Mouse (Mus musculus) hindlimb bud, embryonic 11.5 days (tissue): Measurements from ENCODE around the gene Fam118b.

Experiments
- DNase-seq: peaks from one replicate; pipeline ENCODE4 v3.0.0-alpha.2; 2012; ENCODE audit warnings: low read depth, low spot score; ENCODE audit errors: extremely low spot score

Fam118b gene

GRCm38 (mm10) chr9:35267976-35268715 is 541 bp upstream of the Fam118b start:
- no peak for DNase-seq

- DNase-seq = no peak
Measured at GRCm38 (mm10) chr9:35264509-35264908, 3.1 kb downstream of the Fam118b start.

DNA sequence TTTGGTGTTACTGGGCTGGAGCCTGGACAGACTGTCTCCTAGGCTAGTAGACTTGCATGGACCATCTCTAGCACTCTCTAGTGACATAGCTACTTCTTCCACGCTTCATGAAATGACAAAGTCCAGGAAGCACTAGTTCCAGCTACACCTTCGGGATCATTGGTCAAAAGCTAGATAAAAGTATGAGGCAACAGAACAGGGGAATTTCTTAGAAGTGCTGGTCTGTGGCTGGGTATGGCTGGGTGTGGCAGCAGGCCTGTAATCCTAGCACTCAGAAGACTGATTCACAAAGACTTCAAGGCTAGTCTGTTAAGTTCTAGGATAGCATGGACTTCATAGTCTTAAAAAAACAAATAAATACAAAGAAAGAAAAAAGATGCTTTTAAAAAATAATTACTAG is 4.2 kb downstream of the Fam118b start:
- DNase-seq = no peak

DNA sequence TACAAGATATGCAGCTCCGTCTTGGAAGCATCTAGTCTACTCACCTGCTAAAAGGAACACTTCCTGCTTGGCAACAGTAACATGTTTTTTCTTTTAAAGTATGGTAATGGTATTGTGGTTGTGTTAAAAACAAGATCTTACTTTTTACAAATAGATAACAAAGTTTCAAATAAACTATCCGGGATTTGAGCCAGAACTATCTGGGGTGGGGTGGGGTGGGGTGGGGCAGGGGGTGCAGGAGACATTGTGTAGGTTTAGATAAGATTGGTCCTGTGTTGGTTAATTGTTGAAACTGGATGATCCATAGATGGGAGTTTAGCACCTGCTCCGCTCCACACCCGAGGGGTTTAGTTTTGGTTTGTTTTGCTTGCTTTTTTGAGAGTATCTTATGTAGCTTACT is 5.2 kb downstream of the Fam118b start:
- DNase-seq = no peak

DNA sequence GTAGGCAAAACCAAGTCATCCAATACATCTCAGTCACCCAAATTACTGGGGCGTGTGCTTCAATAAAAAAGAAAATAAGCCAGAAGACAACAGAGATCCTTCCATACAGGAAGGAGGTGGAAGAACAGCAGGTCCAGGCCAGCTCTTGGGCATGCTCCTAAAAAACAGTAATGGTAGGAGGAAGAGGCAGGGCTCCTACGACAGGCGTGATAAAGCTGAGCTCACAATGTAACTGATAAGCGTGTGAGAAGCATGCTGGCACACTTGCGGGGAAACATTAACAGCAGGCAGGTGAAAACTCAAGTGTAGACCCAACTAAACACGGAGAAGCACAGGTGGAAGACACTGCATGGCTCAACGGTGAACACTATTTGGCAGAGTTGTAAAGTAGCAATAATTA is 10.2 kb downstream of the Fam118b start:
- no peak for DNase-seq

DNA sequence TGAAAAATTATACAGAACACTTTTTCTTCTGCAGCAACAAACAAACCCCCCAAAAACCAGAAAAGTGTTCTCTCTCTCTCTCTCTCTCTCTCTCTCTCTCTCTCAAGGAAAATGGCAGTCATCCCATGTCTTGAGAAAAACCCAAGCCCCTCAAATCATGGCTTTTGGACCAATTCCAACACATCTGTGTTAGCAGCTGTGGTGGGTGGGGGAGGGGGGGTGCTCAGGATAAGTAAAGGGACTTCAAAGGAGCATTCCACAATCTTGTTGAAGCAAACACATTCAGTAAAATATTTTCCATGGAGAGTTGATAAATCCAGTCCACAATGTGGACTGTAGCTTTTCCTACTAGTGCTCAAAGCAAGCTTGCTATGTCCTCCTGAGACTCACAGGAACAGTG is 18.1 kb downstream of the Fam118b start:
- no peak for DNase-seq

- no peak for DNase-seq
Measured at GRCm38 (mm10) chr9:35247405-35247804, 20.2 kb downstream of the Fam118b start.

DNA sequence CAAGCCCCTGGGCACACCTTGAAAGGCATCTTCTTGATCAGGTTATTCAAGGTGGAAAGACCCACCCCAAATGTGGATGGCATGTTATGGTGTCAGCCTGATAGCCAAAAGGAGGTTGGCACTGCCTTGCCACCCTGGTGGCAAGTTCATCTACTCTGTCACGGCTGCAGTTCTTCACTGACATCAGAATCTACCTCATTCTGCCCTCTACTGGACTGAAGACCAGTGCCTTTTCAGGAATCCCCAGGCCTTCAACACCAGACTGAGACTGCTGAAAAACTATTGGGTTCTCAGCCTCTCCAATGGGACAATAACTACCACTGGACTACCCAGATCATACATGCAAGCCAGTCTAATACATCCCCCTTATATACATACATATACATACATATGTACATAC is 27.9 kb downstream of the Fam118b start:
- DNase-seq = no peak

- no peak for DNase-seq
Measured at GRCm38 (mm10) chr9:35238915-35239571, 28.6 kb downstream of the Fam118b start.

GRCm38 (mm10) chr9:35238371-35238770 is 29.2 kb downstream of the Fam118b start:
- no peak for DNase-seq

DNA sequence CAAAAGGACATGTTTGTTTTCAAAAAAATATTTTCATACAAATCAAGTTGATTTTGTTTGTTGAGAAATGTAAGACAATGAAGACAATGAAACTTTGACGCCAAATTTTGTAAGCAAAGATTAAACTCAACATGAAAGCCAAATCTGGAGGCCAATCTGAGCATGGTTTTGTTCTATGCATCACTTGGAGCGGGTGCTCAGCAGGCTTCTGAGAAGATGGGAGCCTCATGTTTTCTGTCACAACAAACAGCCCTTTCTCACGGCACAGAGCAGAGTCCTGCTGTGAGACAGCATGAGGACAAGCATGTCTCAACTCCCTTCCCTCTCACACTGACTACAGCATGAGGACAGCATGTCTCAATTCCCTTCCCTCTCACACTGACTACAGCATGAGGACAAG is 31.6 kb downstream of the Fam118b start:
- no peak for DNase-seq

- DNase-seq = no peak
Measured at GRCm38 (mm10) chr9:35228671-35229070, 38.9 kb downstream of the Fam118b start.

DNA sequence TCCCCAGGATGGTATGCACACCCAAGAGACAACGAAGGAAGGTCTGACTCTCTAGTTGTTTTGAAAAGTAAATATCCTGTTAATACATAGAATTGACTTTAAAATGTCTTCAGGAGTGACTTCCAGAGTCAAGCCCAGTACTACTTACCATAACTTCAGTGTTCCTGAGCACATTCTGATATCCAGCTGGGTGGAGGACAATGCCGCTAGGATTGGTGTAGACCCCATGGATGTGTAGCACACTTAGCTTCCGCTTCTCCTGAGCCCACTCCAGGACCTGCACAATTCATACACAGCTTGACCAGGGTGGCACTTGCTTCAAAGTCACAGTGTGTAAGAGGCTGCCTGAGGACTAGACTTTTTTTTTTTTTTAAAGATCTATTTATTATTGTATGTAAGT is 44.1 kb downstream of the Fam118b start:
- DNase-seq = no peak

DNA sequence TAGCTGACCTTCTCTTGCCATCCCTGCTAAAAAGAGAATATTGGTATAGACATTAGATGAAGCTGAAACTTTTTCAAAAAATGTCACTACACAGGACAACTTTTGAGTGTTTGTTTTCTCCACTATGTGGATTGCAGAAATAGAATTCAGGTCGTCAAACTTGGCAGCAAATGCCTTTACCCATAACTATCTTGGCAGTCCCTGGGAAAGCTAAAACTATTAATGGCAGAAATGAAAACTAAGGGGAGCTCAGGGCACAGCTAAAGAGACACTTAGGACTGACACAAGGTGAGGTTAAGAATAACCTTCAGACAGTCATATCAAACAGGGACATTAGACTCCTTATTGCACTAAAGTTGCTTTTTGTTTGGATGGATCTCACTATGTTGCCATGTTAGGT is 49.6 kb downstream of the Fam118b start:
- DNase-seq = no peak

- DNase-seq = no peak
Measured at GRCm38 (mm10) chr9:35211573-35212511, 55.8 kb downstream of the Fam118b start.

- DNase-seq = peak; percentile 91
Measured at GRCm38 (mm10) chr9:35210542-35211474, 56.8 kb downstream of the Fam118b start, which contains the start of gene Foxred1. Foxred1 (minus strand) TSS chr9:35211055.

DNA sequence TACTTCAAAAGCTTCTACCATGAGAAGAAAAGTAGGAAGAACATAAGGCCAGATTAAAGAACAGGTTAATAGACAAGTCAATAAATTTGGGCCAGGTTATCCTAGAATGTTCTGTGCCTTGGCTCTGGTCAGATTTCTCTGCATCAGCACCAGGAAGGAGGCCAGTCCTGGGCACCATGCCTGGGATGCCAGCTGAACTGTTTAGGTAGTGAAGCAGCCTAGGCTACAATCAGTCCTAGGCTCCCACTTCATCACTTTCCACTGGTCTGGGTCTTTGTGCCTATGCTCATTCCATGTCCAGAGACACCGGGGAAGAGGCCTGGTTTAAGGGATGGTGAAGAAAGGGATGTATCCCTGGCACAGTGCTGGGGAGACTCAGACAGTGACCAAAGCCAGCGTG is 63.2 kb downstream of the Fam118b start:
- no peak for DNase-seq

DNA sequence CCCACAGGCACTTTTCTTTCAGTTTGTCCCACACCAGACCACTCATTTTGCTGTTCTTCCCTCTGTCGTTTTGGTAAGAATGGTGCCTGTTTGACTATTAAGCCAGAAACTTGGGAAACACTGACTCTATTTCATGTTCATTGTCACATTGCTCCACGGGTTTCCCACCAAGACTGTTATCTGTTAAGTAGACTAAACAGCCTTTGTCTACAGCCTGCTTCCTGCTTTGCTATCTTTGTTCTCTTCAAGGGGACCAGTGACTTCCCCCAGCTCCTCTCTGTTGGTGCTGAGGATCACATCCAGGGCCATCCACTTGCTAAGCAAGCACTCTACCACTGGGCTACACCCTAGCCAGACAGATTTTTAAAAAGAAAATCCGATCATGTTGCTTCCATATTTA is 64.1 kb downstream of the Fam118b start:
- no peak for DNase-seq

DNA sequence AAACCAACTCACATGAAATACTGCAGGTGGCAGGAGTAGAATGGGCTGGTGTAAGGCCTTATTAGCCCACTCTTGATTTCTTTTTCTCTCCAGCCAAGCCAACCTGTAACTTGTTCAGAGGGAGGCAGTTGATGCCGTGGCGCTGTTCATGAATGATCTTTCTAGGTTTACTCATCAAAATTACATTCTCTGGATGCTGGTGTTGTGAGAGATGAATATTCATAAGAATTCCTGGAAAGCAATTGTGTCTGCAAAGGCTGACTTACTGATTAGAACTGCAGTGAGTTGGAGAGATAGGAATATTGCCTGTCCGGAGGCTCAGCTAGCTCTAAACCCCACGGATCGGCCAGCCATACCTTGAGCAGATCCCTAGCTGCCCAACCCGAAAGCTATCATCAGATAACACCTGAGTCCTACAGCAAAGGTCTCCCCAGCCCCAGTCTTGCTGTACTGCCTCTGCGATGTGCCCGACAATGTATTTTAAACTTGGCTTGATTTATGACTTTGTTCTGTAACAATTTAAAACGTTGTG is 67.0 kb downstream of the Fam118b start:
- no peak for DNase-seq

DNA sequence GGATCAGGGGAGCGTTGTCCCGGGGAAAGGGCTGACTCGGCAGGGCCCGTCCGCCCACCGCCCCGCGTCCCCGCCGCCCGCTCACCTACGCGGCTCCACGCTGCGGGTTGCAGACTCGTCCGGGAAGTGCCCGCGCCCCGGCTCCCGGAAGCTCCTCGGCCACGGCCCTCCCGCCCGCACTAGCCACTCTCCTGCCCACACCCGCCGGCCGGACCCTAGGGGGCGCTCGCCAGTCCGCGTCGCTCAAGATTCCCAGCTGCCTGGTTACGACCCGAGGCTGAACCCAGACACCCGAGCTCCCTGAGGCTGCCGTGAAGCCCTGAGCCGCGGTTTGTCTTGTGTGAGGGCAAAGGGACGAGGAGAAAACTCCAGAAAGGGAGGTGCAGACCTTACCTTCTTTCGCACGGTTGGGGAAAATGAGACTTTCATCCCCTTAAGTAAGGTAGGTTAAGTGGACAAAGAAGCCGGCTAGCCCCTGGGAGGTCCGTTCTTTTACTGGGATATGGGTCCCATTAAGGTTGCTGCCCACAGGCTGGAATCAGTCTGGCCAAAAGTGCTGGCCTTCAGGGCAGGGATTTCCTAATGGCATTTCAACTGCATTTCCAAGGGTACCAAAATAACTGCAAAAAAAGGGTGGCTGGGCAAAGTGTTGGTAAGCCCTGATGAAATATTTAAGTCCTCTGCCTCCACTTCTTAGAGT is 67.7 kb downstream of the Fam118b start, which contains the start of the genes Srpr and Tirap:
Srpr (plus strand) TSS at position 404 of the 700 bp plus-strand sequence.
Tirap (minus strand) TSS at position 520 of the 700 bp plus-strand sequence.
- DNase-seq = peak; percentile 66
